Mouse (Mus musculus): Measurements from ENCODE around the gene Galntl5.
"Not testable (repeated sequence)": the region's sequence is repeated elsewhere in the genome, so short reads cannot be mapped to it uniquely, and the experiment has no call there.

Gene Galntl5

GRCm38 (mm10) chr5:25181004-25181531, at the start of gene Galntl5:
Gene Galntl5 (plus strand): TSS chr5:25181460.
- DNase-seq (ENCODE audit: low spot score): no peak

GRCm38 (mm10) chr5:25146705-25147104, 34.6 kb upstream of the Galntl5 start:
- no peak for DNase-seq (ENCODE audit: low spot score)

- no peak for DNase-seq (ENCODE audit: low spot score)
These were observed 31.8 kb upstream of the Galntl5 start for GRCm38 (mm10) chr5:25149331-25149965.

- no peak for DNase-seq (ENCODE audit: low spot score)
These were observed 27.8 kb upstream of the Galntl5 start for GRCm38 (mm10) chr5:25153491-25153890.

- no peak for DNase-seq (ENCODE audit: low spot score)
These were observed 27.3 kb upstream of the Galntl5 start for GRCm38 (mm10) chr5:25153996-25154395.

GRCm38 (mm10) chr5:25154823-25155222, 26.4 kb upstream of the Galntl5 start:
- no peak for DNase-seq (ENCODE audit: low spot score)

- no peak for DNase-seq (ENCODE audit: low spot score)
These were observed 25.9 kb upstream of the Galntl5 start for GRCm38 (mm10) chr5:25155351-25155750.

GRCm38 (mm10) chr5:25157136-25157535, 24.1 kb upstream of the Galntl5 start:
- no peak for DNase-seq (ENCODE audit: low spot score)

- no peak for DNase-seq (ENCODE audit: low spot score)
These were observed 20.7 kb upstream of the Galntl5 start for GRCm38 (mm10) chr5:25160515-25160914.

GRCm38 (mm10) chr5:25162981-25163380, 18.3 kb upstream of the Galntl5 start:
- no peak for DNase-seq (ENCODE audit: low spot score)

GRCm38 (mm10) chr5:25163938-25164337, 17.3 kb upstream of the Galntl5 start:
- no peak for DNase-seq (ENCODE audit: low spot score)

- DNase-seq (ENCODE audit: low spot score): no peak
These were observed 16.9 kb upstream of the Galntl5 start for GRCm38 (mm10) chr5:25164341-25164740.

GRCm38 (mm10) chr5:25165102-25165788, 16.0 kb upstream of the Galntl5 start:
- DNase-seq (ENCODE audit: low spot score): no peak

- DNase-seq (ENCODE audit: low spot score): no peak
These were observed 15.5 kb upstream of the Galntl5 start for GRCm38 (mm10) chr5:25165789-25166135.

GRCm38 (mm10) chr5:25166665-25167064, 14.6 kb upstream of the Galntl5 start:
- DNase-seq (ENCODE audit: low spot score): no peak

- DNase-seq (ENCODE audit: low spot score): not testable (repeated sequence)
These were observed 3.3 kb upstream of the Galntl5 start for GRCm38 (mm10) chr5:25177937-25178336.

GRCm38 (mm10) chr5:25178543-25178942, 2.7 kb upstream of the Galntl5 start:
- DNase-seq (ENCODE audit: low spot score): not testable (repeated sequence)

- no peak for DNase-seq (ENCODE audit: low spot score)
These were observed 2.0 kb upstream of the Galntl5 start for GRCm38 (mm10) chr5:25179284-25179683.

GRCm38 (mm10) chr5:25179936-25180488, 1.2 kb upstream of the Galntl5 start:
- DNase-seq (ENCODE audit: low spot score): no peak

GRCm38 (mm10) chr5:25183595-25183994, 2.3 kb downstream of the Galntl5 start:
- no peak for DNase-seq (ENCODE audit: low spot score)

- DNase-seq (ENCODE audit: low spot score): no peak
These were observed 3.3 kb downstream of the Galntl5 start for GRCm38 (mm10) chr5:25184594-25184993.

GRCm38 (mm10) chr5:25187727-25188126, 6.5 kb downstream of the Galntl5 start:
- no peak for DNase-seq (ENCODE audit: low spot score)

- no peak for DNase-seq (ENCODE audit: low spot score)
These were observed 7.5 kb downstream of the Galntl5 start for GRCm38 (mm10) chr5:25188802-25189201.
